Mouse (Mus musculus): ENCODE results near the gene Rab3c.

The Rab3c gene

DNA sequence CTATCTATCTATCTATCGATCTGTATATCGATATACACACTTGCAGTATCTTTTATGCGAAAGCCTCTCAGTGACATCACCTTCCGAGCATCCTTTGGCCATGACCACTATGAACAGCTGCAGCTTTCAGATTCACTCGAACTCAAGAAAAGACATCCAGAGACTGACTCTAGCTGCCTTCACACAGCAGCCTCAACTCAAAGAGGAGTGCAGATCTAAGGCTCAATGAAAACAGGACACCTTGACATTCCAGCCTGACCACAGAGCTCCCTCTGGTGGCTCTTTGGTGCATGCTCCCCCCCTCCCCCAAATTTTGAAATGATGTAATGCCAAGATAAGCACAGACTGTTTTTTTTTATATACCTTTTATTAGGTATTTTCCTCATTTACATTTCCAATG lies 257.8 kb downstream of the Rab3c start:
- DNase-seq (ENCODE audit: low read depth, low spot score) = peak; percentile 74

DNA sequence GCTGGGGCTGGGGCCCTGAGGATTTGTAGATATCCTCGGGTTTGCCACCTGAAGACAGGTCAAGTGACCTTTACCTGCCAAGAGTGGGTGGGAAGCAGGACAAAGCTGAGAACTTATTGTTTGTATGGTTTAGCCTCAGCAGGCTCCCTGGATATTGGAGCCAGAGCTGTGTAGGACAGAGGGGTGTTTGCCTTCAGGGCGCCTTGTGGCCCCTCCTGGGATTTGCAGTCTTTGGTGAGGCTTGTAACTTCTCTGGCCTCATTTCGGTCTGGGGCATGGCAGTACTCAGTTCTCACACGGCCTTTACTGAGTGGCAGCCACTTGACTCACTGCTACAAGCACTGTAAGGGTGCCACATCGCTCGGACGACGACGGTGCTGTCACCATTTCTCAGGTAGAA lies 261.0 kb downstream of the Rab3c start:
- DNase-seq (ENCODE audit: low read depth, low spot score) = peak; percentile 84

DNA sequence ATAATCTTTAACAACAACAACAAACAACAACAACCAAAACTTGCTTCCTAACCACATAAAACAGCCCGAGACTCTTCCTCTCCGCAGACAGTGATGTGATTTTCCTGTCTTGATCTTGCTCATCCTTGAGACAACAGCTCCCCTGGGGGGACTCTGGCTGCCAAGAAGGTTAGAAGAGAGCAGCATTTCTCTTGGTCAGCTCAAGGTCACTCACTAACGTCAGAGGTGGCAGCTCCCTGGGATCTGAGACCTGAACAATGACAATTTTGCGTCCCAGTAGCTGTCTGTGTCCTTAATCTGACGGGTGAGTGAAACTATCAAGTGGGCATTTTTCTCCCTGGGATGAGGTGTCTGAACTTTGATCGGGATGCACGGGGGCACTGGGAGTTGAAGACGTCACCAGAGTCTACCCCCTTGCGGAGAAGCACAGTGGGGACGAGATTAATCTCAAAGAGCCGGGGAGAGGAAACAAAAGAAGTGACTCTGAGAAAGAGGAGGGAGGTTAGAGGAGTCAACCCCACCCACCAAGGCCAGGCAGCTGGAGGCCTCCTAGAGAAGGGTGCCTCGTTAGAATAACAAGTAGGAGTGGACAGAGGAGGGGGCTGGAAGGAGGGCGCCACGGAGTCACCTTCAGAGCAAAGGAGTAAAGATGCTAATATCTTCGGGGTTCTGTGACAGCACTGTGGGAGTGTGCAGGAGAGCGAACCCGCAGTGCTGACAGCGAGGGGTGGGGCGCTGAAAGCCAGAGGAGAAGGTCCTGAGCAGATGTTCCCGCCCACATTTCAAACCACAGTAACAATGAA lies 261.7 kb downstream of the Rab3c start:
- DNase-seq (ENCODE audit: low read depth, low spot score) = peak; percentile 97

DNA sequence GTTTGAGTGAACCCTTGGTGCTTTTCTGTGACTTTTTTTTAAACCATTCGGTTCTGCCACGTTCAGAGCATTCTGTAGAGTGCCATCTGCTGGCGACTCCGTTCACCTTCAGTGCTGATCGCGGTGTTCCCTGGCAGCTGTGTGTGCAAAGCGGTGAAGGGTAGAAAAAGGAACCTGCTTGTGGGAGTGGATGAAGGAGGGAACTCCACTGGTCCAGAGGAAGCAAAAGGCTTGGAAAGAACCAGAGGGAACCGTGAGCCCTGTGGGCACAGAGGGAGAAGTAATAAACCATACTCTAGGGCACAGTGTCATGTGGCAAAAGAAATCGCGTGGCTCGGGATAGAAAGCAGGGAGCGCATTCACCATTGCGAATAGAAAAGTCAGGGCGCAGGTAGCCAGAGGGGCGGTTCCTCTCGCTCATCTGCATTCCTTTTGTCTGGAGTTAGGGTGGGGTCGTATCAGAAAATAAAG lies 262.3 kb downstream of the Rab3c start:
- DNase-seq (ENCODE audit: low read depth, low spot score) = peak; percentile 96

DNA sequence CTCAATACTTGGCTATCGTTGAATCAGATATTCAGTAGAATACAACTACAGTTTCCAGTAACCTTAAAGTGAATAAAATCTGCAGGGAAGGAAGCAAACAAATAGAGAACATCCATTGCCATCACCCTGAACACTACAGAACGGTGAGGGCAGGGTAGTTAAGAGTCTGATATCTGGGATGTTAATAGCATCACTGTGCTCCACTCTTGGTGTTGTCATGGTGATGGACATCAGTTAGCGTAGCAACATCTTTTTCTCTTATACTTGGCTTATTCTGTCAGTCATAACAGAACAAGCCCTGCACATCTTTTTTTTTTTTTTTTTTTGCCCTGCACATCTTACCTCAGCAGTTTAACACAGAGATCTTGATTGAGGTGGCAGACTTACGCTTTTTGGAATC lies 268.8 kb downstream of the Rab3c start:
- no peak for DNase-seq (ENCODE audit: low read depth, low spot score)

DNA sequence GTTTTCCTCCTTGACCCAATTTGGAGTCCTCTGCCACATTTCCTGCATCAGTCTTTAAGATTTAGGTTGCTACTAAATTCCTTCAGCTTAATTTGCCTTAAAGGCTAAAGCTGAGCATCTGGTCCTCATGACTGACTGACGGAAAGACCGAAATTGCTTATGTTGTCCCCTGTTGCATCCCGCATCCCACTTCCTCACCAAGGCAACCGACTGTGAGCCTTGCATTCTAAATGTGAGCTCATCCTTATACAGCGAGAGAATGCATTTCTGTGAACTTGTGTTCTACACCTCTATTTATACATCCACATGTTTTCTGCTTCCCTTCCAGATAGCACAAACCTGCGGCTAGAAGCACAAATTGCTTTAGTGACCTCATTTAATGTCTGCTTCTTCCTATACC lies 269.9 kb downstream of the Rab3c start:
- DNase-seq (ENCODE audit: low read depth, low spot score) = no peak

DNA sequence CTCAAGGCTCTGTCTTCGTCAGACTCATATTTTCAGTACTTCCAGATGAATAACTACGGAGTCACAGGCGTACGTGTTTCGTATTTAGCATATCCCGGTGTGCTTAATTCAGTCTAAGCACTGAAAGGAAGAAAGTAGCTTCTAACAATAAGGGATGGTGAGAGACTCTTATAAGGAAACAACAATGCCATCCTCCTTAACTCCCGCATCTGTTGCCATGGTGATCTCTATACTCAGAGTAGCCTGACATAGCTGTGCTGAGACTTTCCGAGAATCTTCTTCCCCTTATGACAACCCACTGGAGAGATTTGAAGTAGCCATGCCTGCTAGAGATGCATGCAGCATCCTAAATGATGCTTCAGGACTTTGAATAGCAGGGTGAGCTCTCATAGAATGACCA lies 272.3 kb downstream of the Rab3c start:
- DNase-seq (ENCODE audit: low read depth, low spot score) = no peak

DNA sequence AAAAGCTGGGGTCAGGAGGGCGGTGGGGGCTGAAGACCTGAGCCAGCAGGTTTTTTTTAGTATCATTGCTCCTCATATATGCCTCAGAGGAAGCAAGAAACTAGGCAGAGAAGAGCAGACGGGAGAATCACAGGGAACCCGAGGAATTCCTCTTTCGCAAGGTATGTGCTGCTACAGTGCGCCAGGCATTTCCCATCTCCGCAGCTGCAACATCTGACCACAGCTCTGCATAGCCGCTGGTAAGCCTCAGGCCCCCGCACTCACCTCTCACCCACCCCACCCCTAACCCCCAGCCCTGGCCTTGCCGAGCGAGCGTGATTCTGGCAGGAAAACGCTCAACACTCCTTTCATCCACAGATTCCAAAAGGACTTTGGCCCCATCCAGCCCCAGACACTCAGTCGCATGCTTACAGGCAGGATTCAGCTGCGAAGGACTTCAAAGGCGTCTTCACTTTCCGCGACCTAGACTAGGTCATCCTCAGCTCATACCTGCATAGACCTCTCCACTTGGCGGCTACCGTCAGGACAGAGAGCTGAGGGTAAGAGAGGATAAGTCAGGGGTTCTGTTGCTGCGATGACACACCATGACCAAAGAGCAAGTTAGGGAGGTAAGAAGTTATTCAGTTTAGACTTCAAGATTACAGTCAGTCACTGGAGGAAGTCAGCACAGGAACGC lies 274.6 kb downstream of the Rab3c start:
- peak; percentile 53 for DNase-seq (ENCODE audit: low read depth, low spot score)

All from ZHBTc4 (cell line).